Mouse (Mus musculus) heart, embryonic 15.5 days (tissue): ENCODE data around the gene Ube2g2. TPM values are rescaled to one million over a fixed set of nuclear protein-coding genes. Genes with fewer than 3 reads are reported as not detected.

Experiments used
- ATAC-seq: fragments of 200-750 bp; cut with Nextera tagmentation; replicated peaks from 2 replicates; pipeline ENCODE4 v1.8.0; 2017; ENCODE audit warnings: low read depth, moderate TSS enrichment; ENCODE audit not compliant: insufficient number of reproducible peaks, insufficient read depth, low FRiP score
- H3K27ac ChIP-seq: fragments of 300-500 bp; sonication (generic); 2 replicates; pipeline ENCODE4 v1.5.1; 2015; ENCODE audit warnings: mild to moderate bottlenecking, inconsistent platforms
- H3K27me3 ChIP-seq: fragments of 300-500 bp; sonication (generic); 2 replicates; pipeline ENCODE4 v1.6.1; 2015; ENCODE audit warnings: inconsistent platforms
- H3K36me3 ChIP-seq: fragments of 300-500 bp; sonication (generic); 2 replicates; pipeline ENCODE4 v1.6.1; 2015; ENCODE audit warnings: mild to moderate bottlenecking, inconsistent platforms
- H3K4me1 ChIP-seq: fragments of 300-500 bp; sonication (generic); replicated peaks from 2 replicates; pipeline ENCODE4 v1.6.1; 2015; ENCODE audit warnings: inconsistent platforms
- H3K4me2 ChIP-seq: fragments of 300-500 bp; sonication (generic); 2 replicates; pipeline ENCODE4 v1.6.1; 2015; ENCODE audit warnings: inconsistent platforms, mild to moderate bottlenecking, moderate library complexity
- H3K4me3 ChIP-seq: fragments of 300-500 bp; sonication (generic); 2 replicates; pipeline ENCODE4 v1.5.1; 2015; ENCODE audit warnings: mild to moderate bottlenecking, inconsistent platforms
- H3K9ac ChIP-seq: fragments of 300-500 bp; sonication (generic); 2 replicates; pipeline ENCODE4 v1.6.1; 2015; ENCODE audit warnings: mild to moderate bottlenecking, inconsistent platforms
- H3K9me3 ChIP-seq: fragments of 300-500 bp; sonication (generic); replicated peaks from 2 replicates; pipeline ENCODE4 v1.6.1; 2016; ENCODE audit warnings: inconsistent platforms
- WGBS: fragments of 180-500 bp; shearing (Covaris S2); methylation state at CpG from one replicate; pipeline ENCODE4 v1.1.7; 2015; ENCODE audit warnings: mixed read lengths; 5-methylcytosine and 5-hydroxymethylcytosine counted together
- polyA plus RNA-seq: library from polyadenylated mRNA; unstranded; fragments of >200 nt; fragmentation: Nextera tagmentation; extraction: Ambion mirVana; gene quantifications from 2 replicates; pipeline ENCODE4 v1.2.1, GENCODE M21; 2015

Ube2g2 gene
- polyA plus RNA-seq, 1 experiment from 2014 or later = 66.3 TPM

- H3K4me1 ChIP-seq = peaks cover 38% of the 10 kb centered on the region
- no peaks in the 10 kb centered on the region for H3K9me3 ChIP-seq
- H3K9ac ChIP-seq = 0 out of 2 replicates have a peak overlapping the region, but pooled peaks have one; percentile 10
- WGBS = 41% methylated on average over 7 of the region's 7 CpGs
- no peak overlapping the region for H3K4me3 ChIP-seq
- H3K27ac ChIP-seq = peak overlapping the region; percentile 92
- no peaks in the 10 kb centered on the region for H3K27me3 ChIP-seq
- 0 out of 2 replicates have a peak overlapping the region, but pooled peaks have one; percentile 5 for H3K4me2 ChIP-seq
- ATAC-seq = no peak
- no peaks in the 10 kb centered on the region for H3K36me3 ChIP-seq
These were observed 2.5 kb downstream of the Ube2g2 start for GRCm38 (mm10) chr10:77624570-77624995.

DNA sequence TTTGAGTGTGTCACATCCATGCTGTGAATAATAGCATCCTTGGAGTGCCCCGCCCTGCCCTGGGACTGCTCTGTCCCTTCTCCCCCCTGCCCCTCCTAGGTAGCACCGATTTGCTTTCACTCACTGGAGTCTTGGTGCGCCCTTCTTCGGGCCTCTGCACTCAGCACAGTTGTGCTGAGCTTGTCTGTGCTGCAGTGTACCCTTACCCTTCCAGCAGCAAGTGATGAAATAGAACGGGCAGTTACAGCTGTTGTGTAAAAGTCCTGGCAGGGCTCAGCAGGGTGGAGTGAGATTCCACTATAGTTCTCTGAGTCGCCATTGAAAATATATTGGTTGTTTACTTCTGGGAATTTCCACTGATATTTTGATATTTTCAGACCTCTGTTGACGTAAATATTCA is 4.0 kb downstream of the Ube2g2 start:
- Histone ChIP-seq H3K27me3 (no peaks in the 10 kb centered on the region), H3K4me2 (no peak overlapping the region), H3K4me3 (no peak overlapping the region), H3K9ac (no peak overlapping the region), H3K9me3 (no peaks in the 10 kb centered on the region), H3K36me3 (no peaks in the 10 kb centered on the region; the same call in 1 of the 2 replicates), H3K4me1 (peaks cover 38% of the 10 kb centered on the region), H3K27ac (no peak overlapping the region)
- 77% methylated on average over 7 of the region's 7 CpGs for WGBS
- ATAC-seq = no peak

- Histone ChIP-seq H3K27ac (no peak overlapping the region), H3K4me3 (no peak overlapping the region), H3K9ac (no peak overlapping the region), H3K36me3 (peaks cover 6% of the 10 kb centered on the region), H3K4me2 (no peak overlapping the region), H3K27me3 (no peaks in the 10 kb centered on the region), H3K4me1 (peaks cover 37% of the 10 kb centered on the region), H3K9me3 (no peaks in the 10 kb centered on the region)
- ATAC-seq = no peak
- 61% methylated on average over 7 of the region's 7 CpGs for WGBS
These were observed 4.5 kb downstream of the Ube2g2 start for GRCm38 (mm10) chr10:77626591-77626990.

DNA sequence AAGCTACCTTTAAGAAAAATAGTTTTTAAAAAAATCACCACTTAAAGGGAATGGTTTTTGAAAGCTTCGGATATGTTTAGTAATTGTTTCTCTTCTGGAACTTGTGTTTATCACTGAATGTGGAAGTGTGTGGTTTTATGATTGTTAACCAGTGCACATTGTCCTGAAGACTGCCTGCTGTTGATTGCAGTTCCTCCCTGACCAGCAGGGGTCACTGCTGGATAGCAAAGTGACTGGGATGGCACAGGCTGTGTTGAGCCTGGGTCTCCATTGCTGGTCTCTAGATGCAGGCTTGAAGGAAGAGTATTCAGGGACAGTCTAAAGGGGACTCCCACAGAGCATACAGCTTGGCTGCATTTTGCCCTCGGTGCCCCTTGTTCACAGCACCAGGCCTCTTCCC is 5.4 kb downstream of the Ube2g2 start:
- no peak overlapping the region for H3K27ac ChIP-seq

GRCm38 (mm10) chr10:77629163-77629562 is 7.1 kb downstream of the Ube2g2 start:
- Histone ChIP-seq H3K27ac (no peak overlapping the region), H3K4me3 (no peak overlapping the region), H3K36me3 (peaks cover 18% of the 10 kb centered on the region), H3K9me3 (no peaks in the 10 kb centered on the region), H3K27me3 (no peaks in the 10 kb centered on the region), H3K4me1 (peaks cover 30% of the 10 kb centered on the region), H3K9ac (no peak overlapping the region), H3K4me2 (no peak overlapping the region)
- no peak for ATAC-seq
- 84% methylated on average over 3 of the region's 3 CpGs for WGBS

More for the DNA sequence above, 5.4 kb downstream of the Ube2g2 start:
- no peaks in the 10 kb centered on the region for H3K9me3 ChIP-seq
- no peak overlapping the region for H3K4me3 ChIP-seq
- ATAC-seq = peak; percentile 54
- H3K27me3 ChIP-seq = no peaks in the 10 kb centered on the region
- H3K36me3 ChIP-seq = peaks cover 12% of the 10 kb centered on the region
- 34% methylated on average over 2 of the region's 2 CpGs for WGBS
- H3K4me2 ChIP-seq = no peak overlapping the region
- H3K4me1 ChIP-seq = peaks cover 34% of the 10 kb centered on the region
- no peak overlapping the region for H3K9ac ChIP-seq

- 96% methylated on average over 1 of the region's 1 CpGs for WGBS
- Histone ChIP-seq H3K27ac (no peak overlapping the region), H3K4me1 (peaks cover 29% of the 10 kb centered on the region), H3K9me3 (no peaks in the 10 kb centered on the region), H3K4me2 (no peak overlapping the region), H3K27me3 (no peaks in the 10 kb centered on the region), H3K36me3 (peaks cover 18% of the 10 kb centered on the region), H3K4me3 (no peak overlapping the region), H3K9ac (no peak overlapping the region)
- ATAC-seq = no peak
These were observed 7.9 kb downstream of the Ube2g2 start for GRCm38 (mm10) chr10:77629970-77630369.

- H3K4me1 ChIP-seq = peaks cover 50% of the 10 kb centered on the region
- H3K4me2 ChIP-seq = no peak overlapping the region
- H3K9me3 ChIP-seq = no peaks in the 10 kb centered on the region
- H3K9ac ChIP-seq = no peak overlapping the region
- H3K27me3 ChIP-seq = no peaks in the 10 kb centered on the region
- no peak overlapping the region for H3K4me3 ChIP-seq
- no peak for ATAC-seq
- H3K27ac ChIP-seq = peak overlapping the region; percentile 74
- 74% methylated on average over 6 of the region's 6 CpGs for WGBS
- peaks cover 18% of the 10 kb centered on the region for H3K36me3 ChIP-seq
These were observed 11.9 kb downstream of the Ube2g2 start for GRCm38 (mm10) chr10:77634016-77634415.

GRCm38 (mm10) chr10:77634452-77635231 is 12.6 kb downstream of the Ube2g2 start:
- Histone ChIP-seq H3K4me1 (peaks cover 54% of the 10 kb centered on the region), H3K9me3 (no peaks in the 10 kb centered on the region), H3K36me3 (peaks cover 18% of the 10 kb centered on the region), H3K4me3 (no peak overlapping the region), H3K9ac (no peak overlapping the region), H3K4me2 (0 out of 2 replicates have a peak overlapping the region, but pooled peaks have one; percentile 10), H3K27ac (peak overlapping the region; percentile 74), H3K27me3 (no peaks in the 10 kb centered on the region)
- peak; percentile 87 for ATAC-seq
- WGBS = 30% methylated on average over 13 of the region's 13 CpGs

GRCm38 (mm10) chr10:77636234-77636922 is 14.3 kb downstream of the Ube2g2 start:
- Histone ChIP-seq H3K36me3 (peaks cover 19% of the 10 kb centered on the region), H3K27me3 (no peaks in the 10 kb centered on the region), H3K9me3 (no peaks in the 10 kb centered on the region), H3K4me3 (no peak overlapping the region), H3K4me2 (no peak overlapping the region), H3K9ac (no peak overlapping the region), H3K27ac (no peak overlapping the region), H3K4me1 (peaks cover 54% of the 10 kb centered on the region)
- 86% methylated on average over 7 of the region's 7 CpGs for WGBS
- no peak for ATAC-seq

DNA sequence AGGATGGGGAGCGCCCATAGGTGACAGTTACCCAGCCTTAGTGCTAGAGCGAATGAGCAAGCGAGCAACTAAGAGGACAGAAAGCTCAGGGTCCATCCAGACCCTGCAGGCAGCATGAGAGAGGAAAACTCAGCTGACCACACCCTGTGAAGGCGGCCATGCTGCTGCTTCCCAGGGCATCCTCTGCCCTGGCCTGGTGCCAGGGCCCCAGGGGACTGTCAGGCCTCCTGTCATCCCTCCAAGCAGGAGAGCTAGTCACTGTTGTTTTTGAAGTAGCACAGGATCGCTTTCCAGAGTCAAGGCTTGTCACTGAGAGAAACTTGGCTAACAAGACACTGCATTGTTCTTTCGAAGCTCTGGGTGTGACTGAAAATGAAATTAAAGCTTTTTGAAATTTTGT is 16.9 kb downstream of the Ube2g2 start:
- WGBS = 61% methylated on average over 6 of the region's 6 CpGs
- ATAC-seq = no peak
- Histone ChIP-seq H3K4me3 (no peak overlapping the region), H3K9me3 (no peaks in the 10 kb centered on the region), H3K4me2 (no peak overlapping the region), H3K27ac (peak overlapping the region; percentile 6), H3K4me1 (peaks cover 47% of the 10 kb centered on the region), H3K27me3 (no peaks in the 10 kb centered on the region), H3K36me3 (peaks cover 26% of the 10 kb centered on the region), H3K9ac (no peak overlapping the region)

- H3K9me3 ChIP-seq = no peaks in the 10 kb centered on the region
- peaks cover 16% of the 10 kb centered on the region for H3K4me1 ChIP-seq
- no peak overlapping the region for H3K9ac ChIP-seq
- H3K27me3 ChIP-seq = no peaks in the 10 kb centered on the region
- peaks cover 50% of the 10 kb centered on the region for H3K36me3 ChIP-seq
- H3K27ac ChIP-seq = no peak overlapping the region
- no peak overlapping the region for H3K4me3 ChIP-seq
- whole genome bisulfite sequencing = 58% methylated on average over 7 of the region's 7 CpGs
- no peak for ATAC-seq
- no peak overlapping the region for H3K4me2 ChIP-seq
These were observed 21.1 kb downstream of the Ube2g2 start for GRCm38 (mm10) chr10:77643160-77643559.
